Mouse (Mus musculus): ENCODE measurements around the gene Ttc6. TPM values are rescaled to one million over a fixed set of nuclear protein-coding genes. Genes with fewer than 3 reads are reported as not detected.

Gene Ttc6
- polyA plus RNA-seq, 1 experiment from 2014 or later: 1.6 TPM

- peak; percentile 41 for DNase-seq
- Histone ChIP-seq H3K9me3 (ENCODE audit: control insufficient read depth, low read length) (no peaks in the 10 kb centered on the region), H3K27me3 (ENCODE audit: control insufficient read depth, insufficient read depth, low read length) (peaks cover 84% of the 10 kb centered on the region), H3K4me2 (ENCODE audit: low read length) (no peak overlapping the region), H3K36me3 (ENCODE audit: control insufficient read depth, insufficient read depth, low read length) (no peaks in the 10 kb centered on the region), H3K27ac (replicated peaks; ENCODE audit: low read depth, low read length) (0 out of 2 replicates have a peak overlapping the region, but pooled peaks have one; percentile 6), H3K4me3 (replicated peaks; ENCODE audit: low read depth, low read length) (no peak overlapping the region), H3K4me1 (ENCODE audit: control insufficient read depth, insufficient read depth, low read length) (peaks cover 9% of the 10 kb centered on the region; the same call in 1 of the 2 replicates), H3K9ac (replicated peaks; ENCODE audit: low read length) (no peak overlapping the region)
- no peak for ATAC-seq (ENCODE audit: low FRiP score, low TSS enrichment)
- 2% methylated on average over 11 of the region's 11 CpGs for WGBS
Measured at GRCm38 (mm10) chr12:57536909-57537670, 26.8 kb upstream of the Ttc6 start.

DNA sequence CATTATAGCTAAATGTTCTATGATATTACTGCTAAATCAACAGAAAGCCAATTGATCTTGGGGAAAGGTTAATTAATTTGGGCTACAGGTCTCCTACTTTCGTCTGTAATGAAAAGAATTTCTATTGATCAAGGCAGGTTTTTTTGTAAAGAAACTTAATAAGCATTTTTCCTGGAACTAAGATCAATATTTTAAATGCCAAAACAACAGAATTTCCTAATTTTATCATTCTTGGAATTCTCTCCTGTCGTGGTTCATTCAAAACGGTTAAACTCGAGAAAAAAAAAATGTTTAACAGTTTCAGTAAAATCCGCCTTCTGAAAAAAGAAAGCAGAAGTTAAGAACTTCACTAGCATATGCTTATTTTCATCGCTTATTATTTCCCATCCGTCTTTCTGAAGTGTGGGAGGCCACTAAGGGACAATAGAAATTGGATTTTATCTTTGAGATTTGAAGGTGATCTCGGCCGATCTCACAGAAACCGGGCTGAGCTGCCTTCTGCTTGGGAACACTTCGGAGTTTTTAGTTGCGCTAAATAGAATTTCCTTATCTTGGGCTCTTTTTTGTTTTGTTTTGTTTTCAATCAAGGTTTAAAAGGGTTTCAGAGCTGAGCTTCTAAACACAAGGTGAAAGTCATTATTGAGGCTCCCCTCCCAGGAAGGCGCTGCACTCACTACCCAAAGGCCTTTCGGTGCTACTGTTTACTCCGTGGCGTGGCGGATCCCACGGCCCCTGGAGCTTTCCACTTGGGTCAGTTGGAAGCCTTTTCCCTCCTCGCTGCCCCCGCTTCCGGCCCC lies 25.9 kb upstream of the Ttc6 start:
- Histone ChIP-seq H3K4me3 (replicated peaks; ENCODE audit: low read depth, low read length) (peak overlapping the region; percentile 25), H3K9me3 (ENCODE audit: control insufficient read depth, low read length) (no peaks in the 10 kb centered on the region), H3K36me3 (ENCODE audit: control insufficient read depth, insufficient read depth, low read length) (no peaks in the 10 kb centered on the region), H3K27ac (replicated peaks; ENCODE audit: low read depth, low read length) (0 out of 2 replicates have a peak overlapping the region, but pooled peaks have one; percentile 70), H3K4me2 (ENCODE audit: low read length) (peak overlapping the region; percentile 52), H3K9ac (replicated peaks; ENCODE audit: low read length) (peak overlapping the region; percentile 36; the same call in 1 of the 2 replicates), H3K27me3 (ENCODE audit: control insufficient read depth, insufficient read depth, low read length) (peaks cover 84% of the 10 kb centered on the region), H3K4me1 (ENCODE audit: control insufficient read depth, insufficient read depth, low read length) (peaks cover 9% of the 10 kb centered on the region; the same call in 1 of the 2 replicates)
- WGBS: 1% methylated on average over 21 of the region's 21 CpGs
- no peak for ATAC-seq (ENCODE audit: low FRiP score, low TSS enrichment)
- peak; percentile 56 for DNase-seq

- DNase-seq (peak; percentile 67), ATAC-seq (ENCODE audit: low FRiP score, low TSS enrichment) (peak; percentile 25; the same call in 1 of the 2 replicates)
- H3K4me3 ChIP-seq (replicated peaks; ENCODE audit: low read depth, low read length): peak overlapping the region; percentile 25
- peaks cover 9% of the 10 kb centered on the region; the same call in 1 of the 2 replicates for H3K4me1 ChIP-seq (ENCODE audit: control insufficient read depth, insufficient read depth, low read length)
- under 1% methylated on average over 63 of the region's 63 CpGs for WGBS
- H3K36me3 ChIP-seq (ENCODE audit: control insufficient read depth, insufficient read depth, low read length): no peaks in the 10 kb centered on the region
- H3K27me3 ChIP-seq (ENCODE audit: control insufficient read depth, insufficient read depth, low read length): peaks cover 84% of the 10 kb centered on the region
- peak overlapping the region; percentile 36; the same call in 1 of the 2 replicates for H3K9ac ChIP-seq (replicated peaks; ENCODE audit: low read length)
- H3K9me3 ChIP-seq (ENCODE audit: control insufficient read depth, low read length): no peaks in the 10 kb centered on the region
- H3K27ac ChIP-seq (replicated peaks; ENCODE audit: low read depth, low read length): peak overlapping the region; percentile 70
- peak overlapping the region; percentile 52 for H3K4me2 ChIP-seq (ENCODE audit: low read length)
Measured at GRCm38 (mm10) chr12:57538588-57539550, 25.0 kb upstream of the Ttc6 start.

- Histone ChIP-seq H3K4me2 (ENCODE audit: low read length) (peak overlapping the region; percentile 52), H3K9ac (replicated peaks; ENCODE audit: low read length) (no peak overlapping the region; the same call in 1 of the 2 replicates), H3K27ac (replicated peaks; ENCODE audit: low read depth, low read length) (no peak overlapping the region; the same call in 1 of the 2 replicates), H3K9me3 (ENCODE audit: control insufficient read depth, low read length) (no peaks in the 10 kb centered on the region), H3K4me3 (replicated peaks; ENCODE audit: low read depth, low read length) (no peak overlapping the region), H3K36me3 (ENCODE audit: control insufficient read depth, insufficient read depth, low read length) (no peaks in the 10 kb centered on the region), H3K27me3 (ENCODE audit: control insufficient read depth, insufficient read depth, low read length) (peaks cover 84% of the 10 kb centered on the region), H3K4me1 (ENCODE audit: control insufficient read depth, insufficient read depth, low read length) (peaks cover 9% of the 10 kb centered on the region; the same call in 1 of the 2 replicates)
- no peak for DNase-seq
- under 1% methylated on average over 10 of the region's 10 CpGs for WGBS
- ATAC-seq (ENCODE audit: low FRiP score, low TSS enrichment): no peak
Measured at GRCm38 (mm10) chr12:57539551-57539985, 24.3 kb upstream of the Ttc6 start.

- H3K4me3 ChIP-seq (replicated peaks; ENCODE audit: low read depth, low read length): 0 out of 2 replicates have a peak overlapping the region, but pooled peaks have one; percentile 7
- peaks cover 81% of the 10 kb centered on the region for H3K27me3 ChIP-seq (ENCODE audit: control insufficient read depth, insufficient read depth, low read length)
- no peak for ATAC-seq (ENCODE audit: low FRiP score, low TSS enrichment)
- H3K9me3 ChIP-seq (ENCODE audit: control insufficient read depth, low read length): no peaks in the 10 kb centered on the region
- H3K4me2 ChIP-seq (ENCODE audit: low read length): peak overlapping the region; percentile 0; the same call in 1 of the 2 replicates
- no peaks in the 10 kb centered on the region for H3K36me3 ChIP-seq (ENCODE audit: control insufficient read depth, insufficient read depth, low read length)
- peaks cover 16% of the 10 kb centered on the region; the same call in 1 of the 2 replicates for H3K4me1 ChIP-seq (ENCODE audit: control insufficient read depth, insufficient read depth, low read length)
- WGBS: 9% methylated on average over 6 of the region's 6 CpGs
- no peak overlapping the region for H3K27ac ChIP-seq (replicated peaks; ENCODE audit: low read depth, low read length)
- DNase-seq: peak; percentile 57
- no peak overlapping the region for H3K9ac ChIP-seq (replicated peaks; ENCODE audit: low read length)
Measured at GRCm38 (mm10) chr12:57541118-57541517, 22.8 kb upstream of the Ttc6 start.

GRCm38 (mm10) chr12:57541931-57542745 lies 21.8 kb upstream of the Ttc6 start:
- Histone ChIP-seq H3K9me3 (ENCODE audit: control insufficient read depth, low read length) (no peaks in the 10 kb centered on the region), H3K27ac (replicated peaks; ENCODE audit: low read depth, low read length) (peak overlapping the region; percentile 52; the same call in 1 of the 2 replicates), H3K9ac (replicated peaks; ENCODE audit: low read length) (peak overlapping the region; percentile 29; the same call in 1 of the 2 replicates), H3K4me3 (replicated peaks; ENCODE audit: low read depth, low read length) (peak overlapping the region; percentile 18), H3K36me3 (ENCODE audit: control insufficient read depth, insufficient read depth, low read length) (no peaks in the 10 kb centered on the region), H3K27me3 (ENCODE audit: control insufficient read depth, insufficient read depth, low read length) (peaks cover 81% of the 10 kb centered on the region), H3K4me1 (ENCODE audit: control insufficient read depth, insufficient read depth, low read length) (peaks cover 16% of the 10 kb centered on the region; the same call in 1 of the 2 replicates), H3K4me2 (ENCODE audit: low read length) (peak overlapping the region; percentile 31)
- ATAC-seq (ENCODE audit: low FRiP score, low TSS enrichment) (no peak), DNase-seq (peak; percentile 49)
- WGBS: under 1% methylated on average over 46 of the region's 46 CpGs

DNA sequence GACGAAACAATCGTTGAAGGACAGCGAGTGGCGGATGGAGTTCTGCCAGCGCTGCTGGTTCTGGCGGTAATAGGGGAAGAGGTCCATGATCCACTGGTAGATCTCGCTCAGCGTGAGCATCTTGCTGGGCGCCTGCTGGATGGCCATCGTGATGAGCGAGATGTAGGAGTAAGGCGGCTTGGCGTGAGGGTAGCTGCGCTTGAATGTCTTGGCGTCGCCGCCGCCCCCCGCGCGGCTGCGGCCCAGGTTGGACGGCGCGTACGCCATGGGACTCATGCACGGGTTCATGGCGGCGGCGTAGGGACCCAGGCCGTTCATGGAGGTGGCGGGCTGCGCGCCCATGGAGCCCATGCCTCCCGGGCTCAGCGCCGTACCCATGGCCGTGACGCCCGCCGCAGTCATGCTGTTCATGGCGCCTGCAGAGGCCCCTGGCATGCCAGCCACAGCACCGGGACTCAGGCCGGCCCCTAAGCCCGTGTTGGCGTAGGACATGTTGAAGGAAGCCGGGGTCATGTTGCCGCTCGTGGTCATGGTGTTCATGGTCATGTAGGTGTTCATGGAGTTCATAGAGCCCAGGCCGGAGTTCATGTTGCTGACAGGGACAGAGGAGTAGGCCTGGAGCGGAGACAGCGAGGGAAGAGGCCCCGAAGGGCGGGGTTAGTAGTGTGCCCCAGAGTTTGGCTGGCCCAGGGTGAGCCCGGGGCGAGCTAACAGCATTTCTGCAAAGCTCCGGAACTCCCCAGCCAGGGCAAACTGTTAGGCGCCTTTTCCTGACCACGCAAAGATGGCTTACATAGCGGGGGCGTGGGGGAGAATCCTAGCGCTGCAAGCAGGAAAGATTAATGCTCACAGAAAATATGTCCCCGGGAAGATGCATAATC lies 20.9 kb upstream of the Ttc6 start:
- Histone ChIP-seq H3K27ac (replicated peaks; ENCODE audit: low read depth, low read length) (peak overlapping the region; percentile 52), H3K4me3 (replicated peaks; ENCODE audit: low read depth, low read length) (peak overlapping the region; percentile 18), H3K9ac (replicated peaks; ENCODE audit: low read length) (peak overlapping the region; percentile 32; the same call in 1 of the 2 replicates), H3K27me3 (ENCODE audit: control insufficient read depth, insufficient read depth, low read length) (peaks cover 86% of the 10 kb centered on the region), H3K4me1 (ENCODE audit: control insufficient read depth, insufficient read depth, low read length) (peaks cover 16% of the 10 kb centered on the region; the same call in 1 of the 2 replicates), H3K36me3 (ENCODE audit: control insufficient read depth, insufficient read depth, low read length) (no peaks in the 10 kb centered on the region), H3K4me2 (ENCODE audit: low read length) (peak overlapping the region; percentile 31), H3K9me3 (ENCODE audit: control insufficient read depth, low read length) (no peaks in the 10 kb centered on the region)
- WGBS: under 1% methylated on average over 63 of the region's 63 CpGs
- peak; percentile 46 for DNase-seq
- ATAC-seq (ENCODE audit: low FRiP score, low TSS enrichment): no peak

Data from midbrain, embryonic 14.5 days (tissue).